Mouse (Mus musculus) liver, embryonic 14.5 days (tissue): Measurements from ENCODE around the gene Ankfn1.

ENCODE experiments used
- CTCF ChIP-seq: IDR thresholded peaks from 2 replicates; pipeline ENCODE4 v1.5.1; 2016; ENCODE audit warnings: antibody characterized with exemption, low read depth, control low read depth
- EP300 ChIP-seq: IDR thresholded peaks from 2 replicates; pipeline ENCODE4 v1.6.1; 2016; ENCODE audit warnings: antibody characterized with exemption, low read depth

GRCm38 (mm10) chr11:89574269-89574838, 203.1 kb downstream of the Ankfn1 start:
- TF ChIP-seq CTCF: no peak
- no peak for TF ChIP-seq EP300
